In the genomic region with DNA sequence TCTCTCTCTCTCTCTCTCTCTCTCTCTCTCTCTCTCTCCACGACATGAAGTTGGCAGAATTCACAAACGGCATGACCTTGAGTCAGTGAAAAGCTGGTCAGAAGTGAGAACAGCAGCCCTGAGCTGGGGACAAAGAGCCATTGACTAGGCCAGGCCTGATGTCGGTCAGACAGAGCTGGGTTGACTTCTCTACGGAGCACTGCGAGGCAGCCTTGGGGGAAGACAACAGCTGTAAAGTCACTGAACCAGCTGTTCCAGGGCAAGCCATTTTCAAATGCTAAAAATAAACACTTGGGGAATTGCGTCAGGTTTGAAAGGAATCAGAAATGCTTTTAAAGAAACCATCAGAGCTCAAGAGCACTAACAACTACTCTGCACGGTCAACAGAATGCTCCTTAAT, we compare ENCODE assay signal across 9 mouse cellular contexts. TPM values are rescaled to one million over a fixed set of nuclear protein-coding genes. Genes with fewer than 3 reads are reported as not detected.
DNase-seq lines count a peak whose midpoint lies in the region; ATAC-seq and TF ChIP-seq lines count a peak whose summit lies in the region.
"Had no signal": no experiment of that assay in that cellular context is flagged by ENCODE, and none has a peak within 500 bp of the region (broad histone marks: within the 10 kb centered on the region; RNA-seq: fewer than 3 reads in every experiment).

No protein-coding gene starts in this region.

- H3K36me3 ChIP-seq in kidney, postnatal 0 days (ENCODE audit: insufficient read depth, low read length), result no peaks in the 10 kb centered on the region
- H3K36me3 ChIP-seq in heart, embryonic 10.5 days, result no peaks in the 10 kb centered on the region
- H3K36me3 ChIP-seq in lung, embryonic 16.5 days (ENCODE audit: control insufficient read depth, insufficient read depth, low read length), result no peaks in the 10 kb centered on the region

- H3K4me2 ChIP-seq in kidney, postnatal 0 days (ENCODE audit: low read length), result no peak overlapping the region
- no peak overlapping the region for H3K4me2 ChIP-seq in lung, embryonic 16.5 days (ENCODE audit: low read depth, low read length)

- H3K27ac ChIP-seq in kidney, postnatal 0 days, result 0 out of 2 replicates have a peak overlapping the region, but pooled peaks have one; percentile 28
- peak overlapping the region; percentile 71 for H3K27ac ChIP-seq in heart, embryonic 10.5 days
- peak overlapping the region; percentile 44 for H3K27ac ChIP-seq in lung, embryonic 16.5 days (ENCODE audit: low read length)

- H3K4me3 ChIP-seq in kidney, postnatal 0 days (replicated peaks; ENCODE audit: low read depth, low read length), result no peak overlapping the region
- H3K4me3 ChIP-seq in heart, embryonic 10.5 days, result no peak overlapping the region
- no peak overlapping the region for H3K4me3 ChIP-seq in lung, embryonic 16.5 days (ENCODE audit: low read length)

- DNase-seq in kidney, postnatal 0 days (ENCODE audit: low spot score), result peak; percentile 70
- DNase-seq in kidney, adult 8-10 months, result no peak
- DNase-seq in adrenal gland, postnatal 10 days, result peak; percentile 62
- DNase-seq in heart, embryonic 10.5 days (ENCODE audit: low spot score), result no peak
- DNase-seq in left cerebral cortex, postnatal 10 days (ENCODE audit: extremely low spot score in 1 of 2, low spot score in 2 of 2), result no peak
- no peak for DNase-seq in cerebellum, adult 11-12 months

- 46% methylated on average over 7 of the region's 7 CpGs for WGBS in kidney, postnatal 0 days
- WGBS in heart, embryonic 10.5 days, result 41% methylated on average over 7 of the region's 7 CpGs
- 25% methylated on average over 7 of the region's 7 CpGs for WGBS in lung, embryonic 16.5 days

- no peak for ATAC-seq in kidney, postnatal 0 days (replicated peaks; ENCODE audit: low FRiP score, low read depth)
- peak; percentile 77 for ATAC-seq in lung, embryonic 16.5 days (ENCODE audit: low read depth)
- ATAC-seq in erythroblast, adult 5-6 weeks (replicated peaks; ENCODE audit: low FRiP score, poor library complexity, severe bottlenecking), result no peak

- TF ChIP-seq CTCF in kidney, postnatal 0 days (IDR thresholded peaks at IDR 0.05; ENCODE audit: low read depth), result no peak

- no peak overlapping the region for H3K9ac ChIP-seq in kidney, postnatal 0 days (ENCODE audit: low read depth, low read length)
- H3K9ac ChIP-seq in lung, embryonic 16.5 days (ENCODE audit: low read length), result no peak overlapping the region

- peaks cover 10% of the 10 kb centered on the region for H3K4me1 ChIP-seq in kidney, postnatal 0 days (replicated peaks; ENCODE audit: insufficient read depth, low read length)
- H3K4me1 ChIP-seq in heart, embryonic 10.5 days, result peaks cover 49% of the 10 kb centered on the region
- H3K4me1 ChIP-seq in lung, embryonic 16.5 days (replicated peaks; ENCODE audit: control insufficient read depth, insufficient read depth, low read length), result peaks cover 60% of the 10 kb centered on the region

- no peaks in the 10 kb centered on the region for H3K27me3 ChIP-seq in kidney, postnatal 0 days (ENCODE audit: insufficient read depth, low read length)
- H3K27me3 ChIP-seq in heart, embryonic 10.5 days (ENCODE audit: insufficient read depth, poor library complexity, severe bottlenecking), result no peaks in the 10 kb centered on the region
- H3K27me3 ChIP-seq in lung, embryonic 16.5 days (ENCODE audit: control insufficient read depth, insufficient read depth, low read depth, low read length), result no peaks in the 10 kb centered on the region

- intact Hi-C loops in left cerebral cortex, postnatal 10 days (cut with DNase I), result no loop called here

- no peaks in the 10 kb centered on the region for H3K9me3 ChIP-seq in kidney, postnatal 0 days (replicated peaks; ENCODE audit: low read length)
- no peaks in the 10 kb centered on the region for H3K9me3 ChIP-seq in heart, embryonic 10.5 days
- H3K9me3 ChIP-seq in lung, embryonic 16.5 days (ENCODE audit: control insufficient read depth, low read length), result no peaks in the 10 kb centered on the region
- H3K9me3 ChIP-seq: G1E had no signal

RNA-seq across cellular contexts. Expression of a gene that starts 13.2 kb away (rescaled TPM):
- 9.1 and 10.2 TPM in 2 replicates for polyA plus RNA-seq in kidney, postnatal 0 days (2015; fragmentation: Nextera tagmentation; extraction: Ambion mirVana)
- 10 to 100 TPM; 79.6 to 80.6 TPM for total RNA-seq in adrenal gland, postnatal 10 days (2021)
- 8.3 and 12.1 TPM in 2 replicates for polyA plus RNA-seq in heart, embryonic 10.5 days (2016; fragmentation: Nextera tagmentation; extraction: Ambion mirVana)
- 18.6 and 20.1 TPM in 2 replicates for polyA plus RNA-seq in lung, embryonic 16.5 days (2015; fragmentation: Nextera tagmentation; extraction: Ambion mirVana)
- 10 to 100 TPM; 90.0 to 92.6 TPM for total RNA-seq in left cerebral cortex, postnatal 10 days (2021)
- 7.9 and 10.7 TPM in 2 replicates for total RNA-seq in erythroblast, adult 5-6 weeks (2015; ENCODE audit: low replicate concordance)
- 12.0 and 15.9 TPM in 2 replicates for total RNA-seq in erythroblast, adult 5-6 weeks (2017; ENCODE audit: low replicate concordance)

RNA-seq across cellular contexts. Expression of a gene that starts 58.4 kb away (rescaled TPM):
- polyA plus RNA-seq in kidney, postnatal 0 days (2015; fragmentation: Nextera tagmentation; extraction: Ambion mirVana), result 37.3 and 40.4 TPM in 2 replicates
- 10 to 100 TPM; 30.3 to 34.0 TPM for total RNA-seq in adrenal gland, postnatal 10 days (2021)
- polyA plus RNA-seq in heart, embryonic 10.5 days (2016; fragmentation: Nextera tagmentation; extraction: Ambion mirVana), result 52.8 and 60.8 TPM in 2 replicates
- polyA plus RNA-seq in lung, embryonic 16.5 days (2015; fragmentation: Nextera tagmentation; extraction: Ambion mirVana), result 52.5 and 57.3 TPM in 2 replicates
- 10 to 100 TPM; 38.0 to 41.7 TPM for total RNA-seq in left cerebral cortex, postnatal 10 days (2021)
- total RNA-seq in erythroblast, adult 5-6 weeks (2015; ENCODE audit: low replicate concordance), result 27.3 and 28.4 TPM in 2 replicates
- total RNA-seq in erythroblast, adult 5-6 weeks (2017; ENCODE audit: low replicate concordance), result 16.9 and 35.0 TPM in 2 replicates

Comparison
In these comparisons a context has a peak if more than half of its experiments do, and no peak if none do; other contexts are left out.
1. DNase-seq: peak in kidney, postnatal 0 days (single experiment) and adrenal gland, postnatal 10 days (single experiment); none in kidney, adult 8-10 months (0 of 2), heart, embryonic 10.5 days (single experiment), left cerebral cortex, postnatal 10 days (0 of 2) and cerebellum, adult 11-12 months (single experiment).
2. RNA of a gene that starts 13.2 kb away (total RNA-seq): 90.0 to 92.6 TPM in left cerebral cortex, postnatal 10 days and 79.6 to 80.6 TPM in adrenal gland, postnatal 10 days; 7.9 to 15.9 TPM in erythroblast, adult 5-6 weeks; every median in the first group is over 4 times any median in the second.
3. Peak in every context shown above with its lines, with median percentiles within 50 percentile points of each other: H3K27ac ChIP-seq.